Mouse (Mus musculus): ENCODE data around the gene Gtpbp3. TPM values are rescaled to one million over a fixed set of nuclear protein-coding genes. Genes with fewer than 3 reads are reported as not detected.

Gtpbp3 gene
- polyA plus RNA-seq, 1 experiment from 2014 or later = 12.0 TPM

DNA sequence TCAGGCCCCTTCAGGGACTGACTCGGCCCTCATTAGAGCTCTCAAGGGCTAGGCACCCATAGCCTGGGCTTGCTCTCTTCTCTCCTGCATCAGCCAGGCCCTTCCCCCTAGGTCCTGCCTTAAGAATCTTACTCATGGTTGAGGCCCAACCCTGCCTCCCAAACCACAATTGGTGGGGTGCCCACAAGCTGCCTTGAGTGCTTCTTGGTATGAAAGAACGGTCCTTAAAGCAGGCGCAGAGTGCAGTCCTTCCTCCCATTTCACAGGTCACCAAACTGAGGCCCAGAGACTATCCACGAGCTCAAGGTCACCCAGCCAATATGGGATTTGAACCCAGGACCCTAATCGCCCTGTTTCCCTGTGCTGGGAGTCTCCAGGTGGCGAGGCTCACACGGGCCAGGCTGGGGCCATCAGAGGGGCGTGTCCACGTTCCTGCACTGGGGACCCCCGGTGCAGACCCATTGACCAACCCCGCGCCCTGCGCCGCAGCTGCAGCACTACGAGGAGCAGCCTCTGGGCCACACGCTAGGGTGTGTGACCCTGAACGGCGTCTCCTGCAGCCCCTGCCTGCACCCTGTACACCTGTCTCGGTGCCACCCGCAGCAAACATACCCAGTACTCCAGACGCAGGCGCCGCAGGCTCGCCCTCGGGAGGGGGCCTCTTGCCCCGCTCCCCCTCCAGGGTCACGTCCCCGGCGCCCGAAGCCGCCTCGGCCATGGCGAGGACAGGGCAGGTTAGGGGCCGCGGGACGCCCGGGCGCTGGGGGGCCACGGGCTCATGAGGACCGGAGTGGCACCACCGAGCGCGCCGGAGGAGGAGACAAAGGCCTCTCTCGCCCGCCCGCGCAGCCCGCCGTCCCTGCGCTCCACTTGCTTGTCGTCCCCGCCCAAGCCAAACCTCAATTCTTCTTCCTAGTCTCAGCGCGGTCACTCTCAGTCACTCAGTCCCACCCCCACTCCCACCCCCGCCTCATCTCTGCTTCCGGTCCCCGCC is 2.5 kb upstream of the Gtpbp3 start, which contains the start of gene Ano8:
TSS of gene Ano8 (minus strand) at position 822 of the 994 bp plus-strand sequence.
- no peaks in the 10 kb centered on the region for H3K27me3 ChIP-seq
- H3K9me3 ChIP-seq = no peaks in the 10 kb centered on the region
- H3K4me3 ChIP-seq = peak within 1 kb of the TSS; percentile 91
- peak; percentile 79 for ATAC-seq (ENCODE audit: low FRiP score, low read depth)
- peak within 1 kb of the TSS; percentile 75 for H3K4me2 ChIP-seq
- peak within 1 kb of the TSS; percentile 87 for H3K27ac ChIP-seq (replicated peaks)
- peak within 1 kb of the TSS; percentile 97 for H3K9ac ChIP-seq
- 5% methylated on average over 52 of the region's 58 CpGs for WGBS
- peaks cover 58% of the 10 kb centered on the region for H3K4me1 ChIP-seq (replicated peaks)
- peaks cover 17% of the 10 kb centered on the region for H3K36me3 ChIP-seq

- no peak for ATAC-seq (ENCODE audit: low FRiP score, low read depth)
- peak overlapping the region; percentile 91 for H3K4me3 ChIP-seq
- H3K9ac ChIP-seq = peak overlapping the region; percentile 97; the same call in 1 of the 2 replicates
- peak overlapping the region; percentile 56; the same call in 1 of the 2 replicates for H3K27ac ChIP-seq (replicated peaks)
- H3K27me3 ChIP-seq = no peaks in the 10 kb centered on the region
- 21% methylated on average over 7 of the region's 7 CpGs for whole genome bisulfite sequencing
- H3K4me2 ChIP-seq = peak overlapping the region; percentile 75
- peaks cover 58% of the 10 kb centered on the region for H3K4me1 ChIP-seq (replicated peaks)
- peaks cover 13% of the 10 kb centered on the region for H3K36me3 ChIP-seq
- H3K9me3 ChIP-seq = no peaks in the 10 kb centered on the region
These were observed 1.8 kb upstream of the Gtpbp3 start for GRCm38 (mm10) chr8:71486136-71486529.

DNA sequence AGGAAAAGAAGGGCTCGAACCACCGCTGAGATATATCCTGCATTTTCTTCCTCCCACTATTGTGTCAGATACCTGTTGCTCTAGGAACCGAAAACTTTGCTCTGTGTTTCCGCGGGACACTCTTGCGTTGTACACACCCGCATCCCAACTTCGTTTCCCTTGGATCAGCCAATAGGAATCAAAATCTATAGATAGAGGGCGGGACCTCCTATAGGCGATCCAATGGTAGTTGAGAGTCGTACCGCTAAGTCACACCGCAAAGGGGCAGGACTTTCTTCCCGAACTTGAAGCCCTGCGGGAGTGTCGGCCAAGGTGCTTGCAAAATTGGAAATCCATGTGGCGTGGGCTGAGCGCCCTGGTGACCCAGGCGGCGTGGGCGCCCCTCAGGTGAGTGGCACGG is 551 bp downstream of the Gtpbp3 start:
- Histone ChIP-seq H3K4me1 (replicated peaks) (peaks cover 54% of the 10 kb centered on the region), H3K36me3 (peaks cover 26% of the 10 kb centered on the region), H3K27me3 (no peaks in the 10 kb centered on the region), H3K4me2 (peak overlapping the region; percentile 100), H3K9me3 (no peaks in the 10 kb centered on the region), H3K4me3 (peak overlapping the region; percentile 87), H3K27ac (replicated peaks) (peak overlapping the region; percentile 77; the same call in 1 of the 2 replicates), H3K9ac (peak overlapping the region; percentile 61)
- ATAC-seq (ENCODE audit: low FRiP score, low read depth) = peak; percentile 87
- under 1% methylated on average over 22 of the region's 22 CpGs for WGBS

- Histone ChIP-seq H3K9ac (no peak overlapping the region), H3K36me3 (peaks cover 22% of the 10 kb centered on the region), H3K4me3 (no peak overlapping the region), H3K4me1 (replicated peaks) (peaks cover 20% of the 10 kb centered on the region), H3K27ac (replicated peaks) (no peak overlapping the region), H3K9me3 (no peaks in the 10 kb centered on the region), H3K27me3 (no peaks in the 10 kb centered on the region), H3K4me2 (peak overlapping the region; percentile 29)
- WGBS = 13% methylated on average over 16 of the region's 16 CpGs
- peak; percentile 65 for ATAC-seq (ENCODE audit: low FRiP score, low read depth)
These were observed 7.1 kb downstream of the Gtpbp3 start for GRCm38 (mm10) chr8:71495039-71495438.

DNA sequence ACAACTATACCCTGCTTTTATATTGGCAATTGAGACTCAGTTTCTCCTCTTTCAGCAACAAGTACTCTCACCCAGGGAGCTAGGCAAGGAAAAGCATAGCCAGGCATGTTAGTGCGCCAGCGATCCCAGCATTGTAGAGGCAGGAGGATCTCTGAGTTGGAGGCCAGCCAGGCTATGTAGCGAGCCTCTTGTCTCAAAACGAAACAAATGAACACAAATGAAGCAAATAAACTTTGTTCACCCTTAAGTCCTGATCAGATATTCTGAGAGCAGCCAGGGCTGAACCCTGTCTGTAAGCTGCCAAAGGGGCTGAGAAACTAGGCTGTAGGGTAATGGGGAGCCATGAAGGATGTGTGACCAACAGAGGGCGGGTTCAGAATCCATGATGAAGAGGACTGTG is 7.9 kb downstream of the Gtpbp3 start:
- H3K9ac ChIP-seq = no peak overlapping the region
- WGBS = 88% methylated on average over 5 of the region's 5 CpGs
- H3K4me3 ChIP-seq = no peak overlapping the region
- no peak overlapping the region for H3K4me2 ChIP-seq
- H3K27ac ChIP-seq (replicated peaks) = no peak overlapping the region
- H3K36me3 ChIP-seq = peaks cover 19% of the 10 kb centered on the region
- no peaks in the 10 kb centered on the region for H3K27me3 ChIP-seq
- H3K9me3 ChIP-seq = no peaks in the 10 kb centered on the region
- peaks cover 16% of the 10 kb centered on the region for H3K4me1 ChIP-seq (replicated peaks)
- no peak for ATAC-seq (ENCODE audit: low FRiP score, low read depth)

GRCm38 (mm10) chr8:71496481-71496880 is 8.6 kb downstream of the Gtpbp3 start:
- no peak overlapping the region for H3K27ac ChIP-seq (replicated peaks)
- H3K9ac ChIP-seq = no peak overlapping the region
- 41% methylated on average over 11 of the region's 11 CpGs for WGBS

GRCm38 (mm10) chr8:71497077-71497645 is 9.3 kb downstream of the Gtpbp3 start:
- H3K9ac ChIP-seq = no peak overlapping the region
- no peak for ATAC-seq (ENCODE audit: low FRiP score, low read depth)
- H3K4me1 ChIP-seq (replicated peaks) = peaks cover 16% of the 10 kb centered on the region
- H3K4me3 ChIP-seq = no peak overlapping the region
- H3K27me3 ChIP-seq = no peaks in the 10 kb centered on the region
- WGBS = 96% methylated on average over 1 of the region's 1 CpGs
- H3K9me3 ChIP-seq = no peaks in the 10 kb centered on the region
- H3K4me2 ChIP-seq = no peak overlapping the region
- no peak overlapping the region for H3K27ac ChIP-seq (replicated peaks)
- H3K36me3 ChIP-seq = peaks cover 15% of the 10 kb centered on the region

More at GRCm38 (mm10) chr8:71496481-71496880, 8.6 kb downstream of the Gtpbp3 start:
- Histone ChIP-seq H3K4me3 (no peak overlapping the region), H3K4me2 (no peak overlapping the region), H3K27me3 (no peaks in the 10 kb centered on the region), H3K4me1 (replicated peaks) (peaks cover 16% of the 10 kb centered on the region), H3K9me3 (no peaks in the 10 kb centered on the region), H3K36me3 (peaks cover 19% of the 10 kb centered on the region)
- no peak for ATAC-seq (ENCODE audit: low FRiP score, low read depth)

- WGBS = 27% methylated on average over 15 of the region's 15 CpGs
- no peaks in the 10 kb centered on the region for H3K9me3 ChIP-seq
- H3K4me1 ChIP-seq (replicated peaks) = peaks cover 16% of the 10 kb centered on the region
- H3K4me3 ChIP-seq = no peak overlapping the region
- no peak overlapping the region for H3K4me2 ChIP-seq
- peaks cover 9% of the 10 kb centered on the region for H3K36me3 ChIP-seq
- H3K27me3 ChIP-seq = no peaks in the 10 kb centered on the region
- no peak for ATAC-seq (ENCODE audit: low FRiP score, low read depth)
- H3K27ac ChIP-seq (replicated peaks) = no peak overlapping the region
- no peak overlapping the region for H3K9ac ChIP-seq
These were observed 10.1 kb downstream of the Gtpbp3 start for GRCm38 (mm10) chr8:71497881-71498501.

DNA sequence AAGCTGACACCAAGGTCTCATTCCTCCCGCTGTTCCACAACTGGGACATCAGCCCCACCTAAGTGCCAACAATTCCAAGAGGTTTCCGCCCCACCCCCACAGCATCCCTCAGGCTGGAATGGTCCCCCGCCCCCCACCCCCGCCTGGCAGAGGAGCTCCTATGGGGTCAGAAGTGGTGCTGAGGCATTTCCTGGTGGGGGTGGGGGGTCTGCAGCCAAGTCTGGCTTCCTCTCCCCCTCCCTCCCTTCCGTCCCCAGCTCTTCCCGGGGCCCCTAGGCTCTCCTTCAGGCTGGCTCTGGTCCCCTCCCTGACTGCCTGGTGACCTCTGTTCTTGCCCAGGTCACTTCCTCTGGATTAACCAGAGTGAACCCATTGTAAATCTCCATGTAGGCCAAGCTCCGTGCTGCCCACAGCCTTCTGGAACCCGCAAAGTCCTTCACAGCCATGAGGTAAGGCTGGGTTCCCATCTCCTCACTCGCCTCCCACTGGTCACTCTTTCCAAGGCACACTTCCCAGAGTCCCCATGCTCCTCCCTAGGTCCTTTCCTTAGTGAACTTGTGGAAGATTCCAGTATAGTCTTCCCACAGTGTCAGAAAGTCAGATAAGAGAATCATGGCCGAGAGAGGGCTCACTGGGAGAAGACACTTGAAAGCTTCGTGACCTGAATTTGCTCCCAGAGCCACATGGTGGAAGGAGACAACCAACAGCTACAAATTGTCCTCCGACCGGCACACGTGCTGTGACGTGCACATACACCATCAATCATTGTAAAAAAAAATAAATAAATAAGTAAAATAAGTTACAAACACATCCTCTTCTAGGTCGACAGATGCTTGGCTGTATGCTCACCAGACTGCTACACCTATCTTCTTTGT is 11.2 kb downstream of the Gtpbp3 start:
- Histone ChIP-seq H3K9me3 (no peaks in the 10 kb centered on the region), H3K27ac (replicated peaks) (no peak overlapping the region), H3K4me2 (no peak overlapping the region), H3K36me3 (0 out of 2 replicates have a peak, but pooled peaks cover 2% of the 10 kb centered on the region), H3K27me3 (no peaks in the 10 kb centered on the region), H3K4me3 (no peak overlapping the region), H3K4me1 (replicated peaks) (peaks cover 16% of the 10 kb centered on the region), H3K9ac (no peak overlapping the region)
- 40% methylated on average over 16 of the region's 16 CpGs for WGBS
- ATAC-seq (ENCODE audit: low FRiP score, low read depth) = no peak

DNA sequence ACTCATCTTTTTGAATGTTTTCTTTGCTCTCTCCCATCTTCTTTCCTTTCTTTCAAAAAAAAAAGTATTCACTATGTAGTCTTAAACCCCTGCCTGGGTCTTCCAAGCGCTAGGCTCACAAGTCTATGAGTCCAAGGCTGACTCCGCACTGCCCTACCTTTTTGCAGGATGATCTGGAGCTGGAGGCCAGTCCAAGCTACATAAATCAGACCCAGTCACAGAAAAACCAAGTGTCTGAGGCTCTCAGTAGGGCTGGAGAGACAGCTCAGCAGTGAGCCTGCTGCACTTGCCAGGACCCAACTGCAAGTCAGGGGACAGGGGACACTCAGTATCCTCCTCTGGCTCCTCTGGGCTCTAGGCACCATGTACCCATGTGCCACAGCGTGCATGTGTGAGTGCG is 16.4 kb downstream of the Gtpbp3 start:
- peaks cover 12% of the 10 kb centered on the region for H3K4me1 ChIP-seq (replicated peaks)
- no peak for ATAC-seq (ENCODE audit: low FRiP score, low read depth)
- 96% methylated on average over 4 of the region's 4 CpGs for WGBS

GRCm38 (mm10) chr8:71505326-71505725 is 17.4 kb downstream of the Gtpbp3 start:
- Histone ChIP-seq H3K4me1 (replicated peaks) (peaks cover 12% of the 10 kb centered on the region), H3K27me3 (peaks cover 44% of the 10 kb centered on the region), H3K4me2 (no peak overlapping the region), H3K27ac (replicated peaks) (no peak overlapping the region), H3K9ac (no peak overlapping the region), H3K4me3 (no peak overlapping the region), H3K36me3 (no peaks in the 10 kb centered on the region), H3K9me3 (no peaks in the 10 kb centered on the region)
- 89% methylated on average over 4 of the region's 4 CpGs for WGBS
- no peak for ATAC-seq (ENCODE audit: low FRiP score, low read depth)

More for the DNA sequence above, 16.4 kb downstream of the Gtpbp3 start:
- H3K27me3 ChIP-seq = peaks cover 35% of the 10 kb centered on the region
- no peak overlapping the region for H3K4me3 ChIP-seq
- H3K9me3 ChIP-seq = no peaks in the 10 kb centered on the region
- H3K9ac ChIP-seq = no peak overlapping the region
- no peak overlapping the region for H3K4me2 ChIP-seq
- H3K36me3 ChIP-seq = no peaks in the 10 kb centered on the region
- no peak overlapping the region for H3K27ac ChIP-seq (replicated peaks)

Data from hindbrain, embryonic 15.5 days (tissue).